Mouse (Mus musculus): Measurements from ENCODE around the gene Ttc32.

DNA sequence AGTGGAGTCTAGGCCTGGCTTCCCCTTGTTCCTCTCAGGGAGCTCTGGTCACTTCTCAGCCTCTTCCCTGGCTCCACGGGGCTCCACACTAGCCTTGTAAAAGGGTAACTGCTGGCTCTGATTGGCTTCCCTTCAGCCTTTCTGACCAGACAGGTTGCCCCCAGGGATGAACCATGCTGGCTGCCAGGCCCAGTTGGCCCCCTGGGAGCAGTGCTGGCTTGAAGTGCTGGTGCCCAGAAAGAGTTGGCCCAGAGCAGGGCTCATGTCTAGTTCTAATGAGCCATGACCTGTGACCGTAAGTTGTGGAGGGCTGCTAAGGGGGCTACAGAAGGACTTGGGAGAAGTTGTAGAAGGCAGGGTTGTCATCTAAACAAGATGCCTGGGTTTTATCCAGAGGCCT lies 24.2 kb downstream of the Ttc32 start:
- TF ChIP-seq POLR2A (IDR thresholded peaks at IDR 0.05; ENCODE audit: insufficient read depth, low read length) = no peak
- no peak for TF ChIP-seq EP300 (IDR thresholded peaks at IDR 0.05; ENCODE audit: insufficient read depth, low read depth, low read length)
- TF ChIP-seq CTCF (IDR thresholded peaks at IDR 0.05; ENCODE audit: low read depth, low read length) = no peak

Data from ES-Bruce4 (cell line).